Mouse (Mus musculus) liver, adult 2 months (tissue): ENCODE results near the gene Hmga1b.

Source experiments
- CTCF ChIP-seq: fragments of 200-500 bp; IDR thresholded peaks from 2 replicates; pipeline ENCODE4 v1.5.1; 2011; ENCODE audit warnings: low read depth, low read length, control low read depth
- POLR2A ChIP-seq: fragments of 200-500 bp; IDR thresholded peaks from 2 replicates; pipeline ENCODE4 v1.6.1; 2011; ENCODE audit warnings: low read length, control low read depth; ENCODE audit not compliant: insufficient read depth; ENCODE audit errors: extremely low read depth

DNA sequence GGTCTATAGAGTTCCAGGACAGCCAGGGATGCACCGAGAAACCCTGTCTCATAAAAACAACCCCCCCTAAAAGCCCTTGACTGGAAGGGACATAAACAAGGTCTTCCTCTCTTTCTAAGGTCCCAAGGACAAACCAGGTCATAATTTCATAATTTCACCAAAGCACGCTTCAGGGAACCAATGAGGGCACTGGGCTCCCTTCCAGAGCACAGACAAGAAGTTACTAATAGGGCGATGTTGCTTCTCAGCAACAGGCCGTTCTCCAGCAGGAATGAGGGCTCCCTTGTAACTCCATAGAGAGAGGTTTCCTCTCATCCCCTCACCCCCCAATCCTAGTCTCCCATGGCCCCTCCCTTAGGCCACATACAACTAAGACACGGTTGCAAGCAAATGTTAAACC lies 21.6 kb upstream of the Hmga1b start:
- TF ChIP-seq CTCF (no peak), POLR2A (no peak)
